Mouse (Mus musculus) E14TG2a.4 (cell line): ENCODE measurements around the gene Zbtb20.

Source experiments
- CTCF ChIP-seq: conservative IDR thresholded peaks from 2 replicates; pipeline ENCODE4 v1.5.1; 2014; ENCODE audit warnings: low read length
- NANOG ChIP-seq: IDR thresholded peaks from 2 replicates; pipeline ENCODE4 v1.6.1; 2014; ENCODE audit warnings: borderline replicate concordance, low read length, mixed read lengths
- POU5F1 ChIP-seq: IDR thresholded peaks from 2 replicates; pipeline ENCODE4 v1.6.1; 2014; ENCODE audit warnings: low read length, borderline replicate concordance

DNA sequence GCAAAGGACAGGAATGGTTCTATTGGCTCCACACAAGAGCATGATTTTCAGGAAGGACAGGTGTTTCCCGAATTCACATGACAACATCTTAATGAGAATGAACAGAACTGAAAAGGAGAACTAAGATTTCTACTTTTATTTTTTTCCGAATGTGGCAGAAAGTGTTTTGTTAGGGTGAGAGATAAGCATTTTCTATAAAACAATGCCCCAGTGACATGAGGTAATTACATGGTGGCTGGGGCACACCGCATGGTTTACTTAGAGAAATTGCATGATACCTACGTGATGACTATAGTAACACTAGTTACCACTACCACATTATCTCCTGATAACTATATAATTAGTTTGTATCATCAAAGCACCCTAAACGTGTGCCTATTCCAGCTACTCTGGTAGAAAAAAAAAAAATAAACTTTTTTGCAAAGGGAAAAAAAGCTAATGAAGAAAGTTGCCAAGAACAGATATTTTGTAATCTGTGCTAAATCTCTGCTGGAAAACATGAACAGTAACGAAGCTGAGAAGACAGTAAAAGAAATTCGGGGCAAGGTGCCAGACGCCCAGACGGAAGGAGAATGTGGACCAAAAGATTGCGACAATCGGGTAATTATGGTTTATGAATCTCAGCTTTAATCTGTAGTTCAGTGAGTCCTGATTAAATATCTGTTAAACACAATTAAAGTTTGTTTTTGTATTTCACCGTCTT, 534.4 kb downstream of the Zbtb20 start:
- TF ChIP-seq POU5F1 (no peak), CTCF (no peak), NANOG (no peak)
